Mouse (Mus musculus) 3T3-L1 (cell line): ENCODE measurements around the gene Ttll8.

Experiments used
- DNase-seq: peaks from one replicate; pipeline ENCODE4 v3.0.0-alpha.2; 2015; ENCODE audit warnings: low read depth, low spot score

The Ttll8 gene

GRCm38 (mm10) chr15:88954368-88955072 is at the start of gene Ttll8:
Gene Ttll8, minus strand, starts transcription at chr15:88954418.
- no peak for DNase-seq

GRCm38 (mm10) chr15:89001245-89001644 is 47.0 kb upstream of the Ttll8 start:
- DNase-seq = no peak

- no peak for DNase-seq
Observed at GRCm38 (mm10) chr15:89000367-89000766, 46.1 kb upstream of the Ttll8 start.

- peak; percentile 41 for DNase-seq
Observed at GRCm38 (mm10) chr15:88999124-88999523, 44.9 kb upstream of the Ttll8 start.

- no peak for DNase-seq
Observed at GRCm38 (mm10) chr15:88998636-88999035, 44.4 kb upstream of the Ttll8 start.

- peak; percentile 80 for DNase-seq
Observed at GRCm38 (mm10) chr15:88989236-88989635, 35.0 kb upstream of the Ttll8 start.

- no peak for DNase-seq
Observed at GRCm38 (mm10) chr15:88982534-88983079, 28.4 kb upstream of the Ttll8 start, which contains the start of gene Mov10l1. Gene Mov10l1, plus strand, starts transcription at chr15:88982909.

- no peak for DNase-seq
Observed at GRCm38 (mm10) chr15:88979138-88979446, 24.9 kb upstream of the Ttll8 start.

- DNase-seq = no peak
Observed at GRCm38 (mm10) chr15:88978281-88979137, 24.3 kb upstream of the Ttll8 start, which contains the start of gene Mlc1. Gene Mlc1, minus strand, starts transcription at chr15:88979007.

GRCm38 (mm10) chr15:88972300-88972699 is 18.1 kb upstream of the Ttll8 start:
- DNase-seq = no peak

- no peak for DNase-seq
Observed at GRCm38 (mm10) chr15:88964070-88964578, 9.9 kb upstream of the Ttll8 start.

GRCm38 (mm10) chr15:88957522-88957921 is 3.3 kb upstream of the Ttll8 start:
- peak; percentile 76 for DNase-seq

GRCm38 (mm10) chr15:88955342-88955741 is 1.1 kb upstream of the Ttll8 start:
- DNase-seq = no peak

GRCm38 (mm10) chr15:88951246-88951645 is 3.0 kb downstream of the Ttll8 start:
- no peak for DNase-seq

- no peak for DNase-seq
Observed at GRCm38 (mm10) chr15:88946851-88947250, 7.4 kb downstream of the Ttll8 start.

- DNase-seq = peak; percentile 56
Observed at GRCm38 (mm10) chr15:88943896-88944551, 10.2 kb downstream of the Ttll8 start.

GRCm38 (mm10) chr15:88942783-88943182 is 11.4 kb downstream of the Ttll8 start:
- no peak for DNase-seq

GRCm38 (mm10) chr15:88937291-88937650 is 16.9 kb downstream of the Ttll8 start:
- DNase-seq = no peak

- peak; percentile 87 for DNase-seq
Observed at GRCm38 (mm10) chr15:88936619-88937290, 17.5 kb downstream of the Ttll8 start.

- DNase-seq = peak; percentile 21
Observed at GRCm38 (mm10) chr15:88934141-88934540, 20.1 kb downstream of the Ttll8 start.

GRCm38 (mm10) chr15:88932667-88933066 is 21.6 kb downstream of the Ttll8 start:
- DNase-seq = no peak
